Mouse (Mus musculus) neural tube, embryonic 13.5 days (tissue): ENCODE measurements at regions not wholly inside any gene's neighbourhood (a gene's known extent, or its start where the extent isn't known, plus 50 kb on each side); places are given as distances from the start of the nearest gene placed in this dataset.

Experiments
- ATAC-seq: fragments of 200-750 bp; cut with Nextera tagmentation; 2 replicates; pipeline ENCODE4 v1.8.0; 2017; ENCODE audit warnings: low read depth, mild to moderate bottlenecking, moderate TSS enrichment, moderate library complexity
- H3K27ac ChIP-seq: fragments of 300-500 bp; sonication (generic); replicated peaks from 2 replicates; pipeline ENCODE4 v1.5.1; 2015; ENCODE audit warnings: moderate library complexity, mild to moderate bottlenecking, inconsistent platforms
- H3K27me3 ChIP-seq: fragments of 300-500 bp; sonication (generic); 2 replicates; pipeline ENCODE4 v1.6.1; 2015; ENCODE audit warnings: mild to moderate bottlenecking, inconsistent platforms
- H3K36me3 ChIP-seq: fragments of 300-500 bp; sonication (generic); 2 replicates; pipeline ENCODE4 v1.6.1; 2015; ENCODE audit warnings: mild to moderate bottlenecking, inconsistent platforms
- H3K4me1 ChIP-seq: fragments of 300-500 bp; sonication (generic); replicated peaks from 2 replicates; pipeline ENCODE4 v1.6.1; 2015; ENCODE audit warnings: inconsistent platforms
- H3K4me2 ChIP-seq: fragments of 300-500 bp; sonication (generic); 2 replicates; pipeline ENCODE4 v1.6.1; 2015; ENCODE audit warnings: inconsistent platforms, mild to moderate bottlenecking, moderate library complexity
- H3K4me3 ChIP-seq: fragments of 300-500 bp; sonication (generic); 2 replicates; pipeline ENCODE4 v1.5.1; 2015; ENCODE audit warnings: mild to moderate bottlenecking, inconsistent platforms
- H3K9ac ChIP-seq: fragments of 300-500 bp; sonication (generic); 2 replicates; pipeline ENCODE4 v1.6.1; 2015; ENCODE audit warnings: moderate library complexity, mild to moderate bottlenecking, inconsistent platforms
- H3K9me3 ChIP-seq: fragments of 300-500 bp; sonication (generic); 2 replicates; pipeline ENCODE4 v1.6.1; 2016; ENCODE audit warnings: inconsistent platforms
- WGBS: fragments of 180-500 bp; shearing (Covaris S2); methylation state at CpG from one replicate; pipeline ENCODE4 v1.1.7; 2015; 5-methylcytosine and 5-hydroxymethylcytosine counted together

- H3K4me2 ChIP-seq: no peak overlapping the region
- 0 out of 2 replicates have a peak, but pooled peaks cover under 1% of the 10 kb centered on the region for H3K9me3 ChIP-seq
- H3K4me1 ChIP-seq: peaks cover 27% of the 10 kb centered on the region
- H3K27me3 ChIP-seq: no peaks in the 10 kb centered on the region
- no peak overlapping the region for H3K4me3 ChIP-seq
- ATAC-seq: no peak
- no peak overlapping the region for H3K27ac ChIP-seq
- H3K9ac ChIP-seq: no peak overlapping the region
- WGBS: 11% methylated on average over 10 of the region's 10 CpGs
- H3K36me3 ChIP-seq: no peaks in the 10 kb centered on the region
Observed at GRCm38 (mm10) chr1:35697834-35698500, 370.2 kb upstream of the Hs6st1 start.

- Histone ChIP-seq H3K9me3 (no peaks in the 10 kb centered on the region), H3K4me1 (peaks cover 6% of the 10 kb centered on the region), H3K27ac (no peak overlapping the region), H3K27me3 (no peaks in the 10 kb centered on the region), H3K36me3 (no peaks in the 10 kb centered on the region), H3K9ac (no peak overlapping the region), H3K4me3 (no peak overlapping the region), H3K4me2 (no peak overlapping the region)
- WGBS: 50% methylated on average over 1 of the region's 1 CpGs
- no peak for ATAC-seq
Observed at GRCm38 (mm10) chr1:35702585-35702984, 365.6 kb upstream of the Hs6st1 start.

- Histone ChIP-seq H3K27ac (no peak overlapping the region), H3K4me1 (no peaks in the 10 kb centered on the region), H3K9ac (no peak overlapping the region), H3K9me3 (no peaks in the 10 kb centered on the region), H3K4me2 (no peak overlapping the region), H3K36me3 (no peaks in the 10 kb centered on the region), H3K27me3 (no peaks in the 10 kb centered on the region), H3K4me3 (no peak overlapping the region)
- ATAC-seq: no peak
- 86% methylated on average over 6 of the region's 6 CpGs for WGBS
Observed at GRCm38 (mm10) chr1:35706336-35706735, 361.9 kb upstream of the Hs6st1 start.

- Histone ChIP-seq H3K9me3 (no peaks in the 10 kb centered on the region), H3K27ac (no peak overlapping the region), H3K4me3 (no peak overlapping the region), H3K9ac (no peak overlapping the region), H3K27me3 (no peaks in the 10 kb centered on the region), H3K4me2 (no peak overlapping the region), H3K4me1 (no peaks in the 10 kb centered on the region), H3K36me3 (no peaks in the 10 kb centered on the region)
- WGBS: 90% methylated on average over 2 of the region's 2 CpGs
- ATAC-seq: no peak
Observed at GRCm38 (mm10) chr1:35708176-35708788, 359.9 kb upstream of the Hs6st1 start.

- no peak for ATAC-seq
- H3K4me2 ChIP-seq: no peak overlapping the region
- H3K9me3 ChIP-seq: no peaks in the 10 kb centered on the region
- no peaks in the 10 kb centered on the region for H3K36me3 ChIP-seq
- no peak overlapping the region for H3K9ac ChIP-seq
- H3K4me3 ChIP-seq: no peak overlapping the region
- no peak overlapping the region for H3K27ac ChIP-seq
- no peaks in the 10 kb centered on the region for H3K4me1 ChIP-seq
- no peaks in the 10 kb centered on the region for H3K27me3 ChIP-seq
Observed at GRCm38 (mm10) chr1:35709214-35709613, 359.0 kb upstream of the Hs6st1 start.

- Histone ChIP-seq H3K4me2 (no peak overlapping the region), H3K36me3 (no peaks in the 10 kb centered on the region), H3K4me3 (no peak overlapping the region), H3K27me3 (no peaks in the 10 kb centered on the region), H3K9me3 (no peaks in the 10 kb centered on the region; the same call in 1 of the 2 replicates), H3K4me1 (no peaks in the 10 kb centered on the region), H3K9ac (no peak overlapping the region), H3K27ac (no peak overlapping the region)
- WGBS: 60% methylated on average over 4 of the region's 4 CpGs
- no peak for ATAC-seq
Observed at GRCm38 (mm10) chr1:35713961-35714360, 354.2 kb upstream of the Hs6st1 start.

GRCm38 (mm10) chr1:35715931-35716330 lies 352.3 kb upstream of the Hs6st1 start:
- no peaks in the 10 kb centered on the region for H3K36me3 ChIP-seq
- ATAC-seq: no peak
- WGBS: 61% methylated on average over 6 of the region's 6 CpGs
- no peak overlapping the region for H3K27ac ChIP-seq
- no peaks in the 10 kb centered on the region for H3K27me3 ChIP-seq
- H3K9me3 ChIP-seq: no peaks in the 10 kb centered on the region; the same call in 1 of the 2 replicates
- H3K4me2 ChIP-seq: no peak overlapping the region
- no peak overlapping the region for H3K4me3 ChIP-seq
- no peaks in the 10 kb centered on the region for H3K4me1 ChIP-seq
- H3K9ac ChIP-seq: no peak overlapping the region

GRCm38 (mm10) chr1:35717166-35717565 lies 351.0 kb upstream of the Hs6st1 start:
- H3K4me2 ChIP-seq: no peak overlapping the region
- no peak for ATAC-seq
- no peaks in the 10 kb centered on the region; the same call in 1 of the 2 replicates for H3K9me3 ChIP-seq
- 88% methylated on average over 2 of the region's 2 CpGs for WGBS
- no peak overlapping the region for H3K4me3 ChIP-seq
- no peak overlapping the region for H3K27ac ChIP-seq
- H3K9ac ChIP-seq: no peak overlapping the region
- no peaks in the 10 kb centered on the region for H3K36me3 ChIP-seq
- no peaks in the 10 kb centered on the region for H3K4me1 ChIP-seq
- no peaks in the 10 kb centered on the region for H3K27me3 ChIP-seq

- Histone ChIP-seq H3K36me3 (no peaks in the 10 kb centered on the region), H3K9me3 (no peaks in the 10 kb centered on the region; the same call in 1 of the 2 replicates), H3K4me3 (no peak overlapping the region), H3K4me1 (no peaks in the 10 kb centered on the region), H3K27me3 (no peaks in the 10 kb centered on the region), H3K9ac (no peak overlapping the region), H3K27ac (no peak overlapping the region), H3K4me2 (no peak overlapping the region)
- ATAC-seq: no peak
- WGBS: 47% methylated on average over 2 of the region's 2 CpGs
Observed at GRCm38 (mm10) chr1:35717659-35718058, 350.5 kb upstream of the Hs6st1 start.

GRCm38 (mm10) chr1:35720063-35720462 lies 348.1 kb upstream of the Hs6st1 start:
- Histone ChIP-seq H3K4me2 (no peak overlapping the region), H3K36me3 (no peaks in the 10 kb centered on the region), H3K9ac (no peak overlapping the region), H3K27me3 (no peaks in the 10 kb centered on the region), H3K27ac (no peak overlapping the region), H3K9me3 (no peaks in the 10 kb centered on the region; the same call in 1 of the 2 replicates), H3K4me3 (no peak overlapping the region), H3K4me1 (no peaks in the 10 kb centered on the region)
- WGBS: 68% methylated on average over 3 of the region's 3 CpGs
- ATAC-seq: no peak

GRCm38 (mm10) chr1:35724366-35724900 lies 343.8 kb upstream of the Hs6st1 start:
- no peak for ATAC-seq
- Histone ChIP-seq H3K36me3 (no peaks in the 10 kb centered on the region), H3K9me3 (no peaks in the 10 kb centered on the region), H3K27me3 (no peaks in the 10 kb centered on the region), H3K4me1 (no peaks in the 10 kb centered on the region), H3K9ac (no peak overlapping the region), H3K4me3 (no peak overlapping the region), H3K4me2 (no peak overlapping the region), H3K27ac (no peak overlapping the region)
- WGBS: 82% methylated on average over 3 of the region's 3 CpGs

- Histone ChIP-seq H3K27me3 (no peaks in the 10 kb centered on the region), H3K27ac (no peak overlapping the region), H3K9me3 (no peaks in the 10 kb centered on the region), H3K4me3 (no peak overlapping the region), H3K4me2 (no peak overlapping the region), H3K9ac (no peak overlapping the region), H3K36me3 (no peaks in the 10 kb centered on the region), H3K4me1 (no peaks in the 10 kb centered on the region)
- 44% methylated on average over 1 of the region's 1 CpGs for WGBS
- no peak for ATAC-seq
Observed at GRCm38 (mm10) chr1:35726596-35726995, 341.6 kb upstream of the Hs6st1 start.
